ENCODE assay signal across 9 mouse cellular contexts in the genomic region with DNA sequence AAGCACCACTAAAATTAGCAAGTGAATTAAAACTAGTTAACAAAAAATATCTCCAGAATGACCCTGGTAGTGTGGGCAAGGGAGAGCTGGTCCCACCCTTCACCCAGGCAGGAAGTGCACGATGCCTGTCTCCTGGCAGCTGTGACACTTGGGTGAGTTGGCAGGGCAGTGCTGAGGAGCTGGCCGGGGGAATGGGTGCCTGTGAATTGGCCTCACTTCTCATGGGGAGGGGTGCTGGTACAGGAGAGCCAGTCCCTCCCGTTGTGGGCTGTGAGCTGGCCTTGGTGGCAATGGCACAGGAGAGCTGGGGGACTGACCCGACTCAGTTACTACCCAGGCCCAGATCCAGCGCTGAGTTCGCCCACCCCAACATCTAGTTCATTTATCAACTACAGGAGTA. TPM values are rescaled to one million over a fixed set of nuclear protein-coding genes. Genes with fewer than 3 reads are reported as not detected.
DNase-seq lines count a peak whose midpoint lies in the region.
"Had no signal": no experiment of that assay in that cellular context is flagged by ENCODE, and none has a peak within 500 bp of the region (broad histone marks: within the 10 kb centered on the region; RNA-seq: fewer than 3 reads in every experiment).

No protein-coding gene starts in this region.

- peak; percentile 58 for DNase-seq in adrenal gland, postnatal 10 days
- no peak for DNase-seq in adrenal gland, adult 8-10 months
- DNase-seq in kidney, postnatal 14 days = peak; percentile 20
- DNase-seq in kidney, adult 18-20 months = no peak
- peak; percentile 25 for DNase-seq in thymus, postnatal 4 days
- no peak for DNase-seq in thymus, postnatal 10 days (ENCODE audit: low spot score in 2 of 2)
- peak; percentile 24 to 71 for DNase-seq in spleen, postnatal 4 days (ENCODE audit: low spot score in 2 of 2)
- DNase-seq in left cerebral cortex, adult 9 months (ENCODE audit: low spot score in 2 of 2) = no peak
- DNase-seq: layer of hippocampus, adult 9-11 months had no signal

RNA-seq across cellular contexts. Expression of a gene that starts 16.4 kb away (rescaled TPM):
- 100 to 1,000 TPM; 106 to 117 TPM for total RNA-seq in adrenal gland, postnatal 10 days (2021)
- total RNA-seq in adrenal gland, adult 8-10 months (2022) = 100 to 1,000 TPM in 3 of 4 experiments, 10 to 100 TPM in 1; 97.5 to 131 (median 112) TPM

Comparison
In these comparisons a context has a peak if more than half of its experiments do, and no peak if none do; other contexts are left out.
1. DNase-seq: peak in adrenal gland, postnatal 10 days (single experiment), kidney, postnatal 14 days (single experiment), thymus, postnatal 4 days (single experiment) and spleen, postnatal 4 days (2 of 2); none in adrenal gland, adult 8-10 months (single experiment), kidney, adult 18-20 months (single experiment), thymus, postnatal 10 days (0 of 2) and left cerebral cortex, adult 9 months (0 of 2).